Mouse (Mus musculus): ENCODE measurements at regions not wholly inside any gene's neighbourhood (a gene's known extent, or its start where the extent isn't known, plus 50 kb on each side); places are given as distances from the start of the nearest gene placed in this dataset.

- no peak for TF ChIP-seq CTCF (IDR thresholded peaks at IDR 0.05; ENCODE audit: low read depth, low read length)
- no peak for TF ChIP-seq POLR2A (IDR thresholded peaks at IDR 0.05; ENCODE audit: borderline replicate concordance, low read depth, low read length)
These were observed 172.5 kb downstream of the Trib2 start for GRCm38 (mm10) chr12:15644074-15644672.
